Mouse (Mus musculus) cerebellum, adult 11-12 months (tissue): ENCODE data around the gene Gm49395.

Source experiments
- DNase-seq: peaks from one replicate; pipeline ENCODE4 v3.0.0; 2022

Gm49395 gene

GRCm38 (mm10) chr13:115042652-115043051 is 59.1 kb downstream of the Gm49395 start:
- no peak for DNase-seq

DNA sequence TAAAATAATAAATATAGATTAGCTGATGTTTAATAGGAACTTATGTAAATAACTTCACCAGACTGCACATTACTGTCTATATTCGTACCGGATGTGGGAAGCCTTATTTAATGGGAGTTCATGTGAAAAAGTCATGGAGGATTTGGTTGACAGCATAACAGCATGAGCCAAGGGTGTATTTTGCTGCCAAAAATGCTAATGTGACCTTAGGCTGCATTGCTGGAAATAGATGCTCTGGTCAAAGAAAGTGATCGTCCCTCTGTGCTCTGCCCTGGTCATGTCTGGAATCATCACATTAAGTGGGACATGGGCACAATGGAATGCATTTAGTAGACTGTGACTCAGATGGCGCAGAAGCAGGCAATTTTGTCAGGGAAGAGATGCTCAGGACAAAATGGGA is 64.4 kb downstream of the Gm49395 start:
- DNase-seq: no peak

- DNase-seq: no peak
These were observed 66.3 kb downstream of the Gm49395 start for GRCm38 (mm10) chr13:115035387-115035786.

- DNase-seq: no peak
These were observed 68.6 kb downstream of the Gm49395 start for GRCm38 (mm10) chr13:115033135-115033534.

- no peak for DNase-seq
These were observed 70.3 kb downstream of the Gm49395 start for GRCm38 (mm10) chr13:115031177-115032000.

DNA sequence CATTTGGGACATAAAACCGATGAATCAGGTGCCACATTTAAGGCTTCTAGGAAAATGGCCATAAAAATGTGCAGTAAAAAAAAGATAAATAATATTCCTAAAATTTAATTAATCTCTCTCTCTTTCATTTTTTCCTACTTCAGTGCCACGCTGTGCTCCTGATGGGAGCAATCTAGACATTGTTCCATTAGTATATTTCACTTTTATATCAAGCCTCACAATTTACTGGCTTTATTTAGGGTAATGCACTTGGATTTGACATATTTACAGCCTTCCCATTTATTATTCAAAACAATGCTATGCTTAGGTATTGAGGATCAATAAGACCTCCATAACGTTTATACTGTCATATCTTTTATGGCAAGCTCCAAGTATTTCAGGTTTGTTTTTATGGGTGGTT is 76.3 kb downstream of the Gm49395 start:
- no peak for DNase-seq

GRCm38 (mm10) chr13:115022117-115022787 is 79.5 kb downstream of the Gm49395 start:
- DNase-seq: no peak

- no peak for DNase-seq
These were observed 80.3 kb downstream of the Gm49395 start for GRCm38 (mm10) chr13:115021411-115021810.

GRCm38 (mm10) chr13:115020727-115021126 is 81.0 kb downstream of the Gm49395 start:
- no peak for DNase-seq

DNA sequence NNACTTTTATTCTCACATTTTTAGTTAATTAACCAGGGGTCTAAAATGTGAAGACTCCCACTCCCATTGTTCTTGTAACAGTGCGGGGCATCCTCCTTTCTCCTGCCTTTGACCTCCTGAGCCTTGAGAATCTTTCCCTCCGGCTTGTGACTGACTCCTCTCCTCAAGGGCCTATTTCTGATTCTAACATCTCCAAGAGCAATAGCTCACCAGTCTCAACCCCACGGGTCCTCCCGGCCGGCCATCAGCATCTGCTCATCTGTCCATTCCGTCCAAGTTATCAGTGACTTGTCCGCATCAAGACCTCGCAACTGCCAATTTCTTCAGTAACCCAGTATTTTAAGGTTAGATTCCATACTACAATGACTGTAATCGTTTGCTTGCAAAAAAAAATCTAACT is 84.2 kb downstream of the Gm49395 start:
- no peak for DNase-seq

GRCm38 (mm10) chr13:115011547-115011946 is 90.2 kb downstream of the Gm49395 start:
- no peak for DNase-seq

- DNase-seq: no peak
These were observed 95.4 kb downstream of the Gm49395 start for GRCm38 (mm10) chr13:115006213-115006835.

GRCm38 (mm10) chr13:115005342-115005741 is 96.4 kb downstream of the Gm49395 start:
- no peak for DNase-seq

DNA sequence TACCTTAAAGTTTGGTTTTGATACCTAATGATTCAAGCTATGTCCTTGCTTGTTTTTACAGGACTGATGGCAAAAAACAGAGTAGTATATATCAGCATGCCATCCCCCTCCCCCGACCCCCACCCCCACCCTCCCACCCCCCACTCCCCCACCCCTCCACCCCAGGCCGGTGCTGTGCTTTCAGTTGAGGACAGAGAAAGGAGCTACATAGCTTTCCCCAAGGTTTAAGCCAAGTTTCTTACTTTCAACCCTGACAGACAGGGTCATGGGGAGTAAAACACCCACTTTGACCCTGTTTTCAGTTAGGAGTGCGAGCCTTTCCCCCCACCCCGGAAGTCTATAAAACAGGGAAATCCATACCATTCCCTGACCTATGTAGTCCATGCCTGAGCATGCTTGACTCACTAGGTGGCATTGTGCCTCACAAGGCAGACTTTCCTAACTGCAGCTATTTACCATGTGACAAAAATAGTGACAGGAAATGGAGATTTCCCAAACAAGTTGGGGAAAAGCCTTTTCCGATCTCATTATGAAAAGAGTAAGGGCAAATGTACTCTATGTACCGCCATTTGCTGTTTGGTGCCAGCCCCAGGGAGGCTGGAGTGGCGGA is 98.2 kb downstream of the Gm49395 start:
- DNase-seq: no peak

DNA sequence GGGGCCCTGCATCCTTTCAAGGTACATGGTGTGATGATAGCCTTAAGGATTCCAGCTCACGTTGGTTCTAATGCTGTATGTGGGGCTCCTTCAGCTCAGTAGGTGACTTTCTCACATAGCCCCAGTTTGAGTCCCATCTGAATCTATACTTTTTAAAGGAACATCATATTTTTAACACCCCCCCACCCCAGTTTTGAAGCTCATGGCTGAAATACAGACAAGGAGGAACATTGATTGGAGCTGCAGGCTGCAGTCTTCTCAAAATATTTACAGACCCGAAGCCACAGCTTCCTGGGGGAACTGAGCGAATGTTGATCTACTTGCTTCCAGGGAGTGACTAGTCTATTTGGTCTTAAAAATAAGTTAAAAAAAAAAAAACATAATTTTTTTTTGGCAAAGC is 98.9 kb downstream of the Gm49395 start:
- no peak for DNase-seq

- DNase-seq: no peak
These were observed 99.6 kb downstream of the Gm49395 start for GRCm38 (mm10) chr13:115002155-115002554.

DNA sequence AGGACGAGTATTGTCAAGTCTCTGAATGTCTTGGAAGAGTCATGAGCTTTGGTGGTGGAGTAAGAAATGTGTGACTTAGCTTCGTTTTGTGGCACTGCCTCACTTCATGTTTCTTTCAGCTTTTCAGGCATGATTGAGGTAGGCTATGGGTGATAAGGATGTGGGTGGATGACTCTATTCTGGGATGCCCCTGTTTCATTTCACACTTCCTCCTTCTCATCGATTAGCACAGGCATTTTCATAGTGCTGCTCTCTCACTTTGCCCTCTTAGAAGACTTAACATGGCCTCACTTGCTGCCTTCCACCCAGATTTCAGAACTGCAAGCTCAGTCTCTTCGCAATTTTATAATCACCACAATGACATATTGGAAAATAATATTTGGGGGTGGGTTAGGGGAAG is 102.1 kb downstream of the Gm49395 start:
- no peak for DNase-seq

DNA sequence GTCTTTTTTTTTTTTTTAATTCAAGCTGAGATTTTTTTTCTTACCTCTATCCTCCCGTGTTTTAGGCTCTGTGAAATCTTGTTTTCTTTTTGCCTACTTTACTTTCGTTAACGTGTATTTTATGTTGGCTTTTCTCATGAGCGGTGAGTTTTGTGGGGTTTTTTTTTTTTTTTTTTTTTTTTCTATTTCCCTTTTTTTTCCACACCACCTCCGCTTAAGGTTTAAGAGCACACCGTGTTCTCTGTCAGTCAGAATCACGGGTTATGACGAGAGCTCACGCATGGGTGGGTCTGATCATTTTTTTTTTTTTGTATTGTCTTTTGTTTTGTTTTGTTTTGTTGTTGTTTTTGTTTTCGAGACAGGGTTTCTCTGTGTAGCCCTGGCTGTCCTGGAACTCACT is 103.6 kb downstream of the Gm49395 start:
- DNase-seq: no peak

DNA sequence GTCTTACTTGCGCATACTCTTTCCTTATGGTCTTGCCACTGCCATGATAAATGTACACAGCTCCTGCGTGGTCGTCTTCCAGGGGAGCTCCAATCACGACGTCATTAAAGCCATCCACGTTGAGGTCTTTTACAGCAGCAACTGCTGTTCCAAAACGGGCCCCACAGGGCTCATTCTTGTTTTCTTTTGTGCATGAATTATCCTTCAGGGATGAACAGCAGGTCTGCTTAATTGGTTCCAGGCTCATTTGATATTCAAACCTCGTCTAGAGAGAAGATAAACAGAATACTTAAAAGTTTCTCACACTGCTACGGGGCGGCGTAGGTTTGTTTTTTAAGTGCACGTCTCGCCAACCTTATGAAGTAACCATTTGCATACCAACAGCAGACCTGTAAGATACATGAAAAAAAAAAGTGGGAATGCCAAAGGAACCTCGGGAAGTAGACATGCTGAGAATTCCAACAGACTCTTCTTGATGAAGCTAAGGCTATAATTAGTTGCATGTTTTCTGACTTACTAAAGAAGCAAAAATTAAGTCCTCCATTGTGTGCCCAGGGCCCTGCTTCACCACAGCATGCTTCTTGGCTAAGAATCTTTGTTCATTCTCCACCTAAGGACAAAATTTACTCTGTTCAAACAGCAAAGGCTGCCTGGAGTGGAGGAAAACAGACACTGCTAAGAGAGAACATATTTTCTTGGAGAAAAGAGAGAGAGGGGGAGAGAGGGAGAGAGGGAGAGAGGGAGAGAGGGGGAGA is 109.3 kb downstream of the Gm49395 start:
- no peak for DNase-seq

GRCm38 (mm10) chr13:114987668-114988067 is 114.1 kb downstream of the Gm49395 start:
- DNase-seq: no peak

- DNase-seq: no peak
These were observed 114.6 kb downstream of the Gm49395 start for GRCm38 (mm10) chr13:114987161-114987560.
